8 mouse cellular contexts compared by ENCODE assay signal in the genomic region with DNA sequence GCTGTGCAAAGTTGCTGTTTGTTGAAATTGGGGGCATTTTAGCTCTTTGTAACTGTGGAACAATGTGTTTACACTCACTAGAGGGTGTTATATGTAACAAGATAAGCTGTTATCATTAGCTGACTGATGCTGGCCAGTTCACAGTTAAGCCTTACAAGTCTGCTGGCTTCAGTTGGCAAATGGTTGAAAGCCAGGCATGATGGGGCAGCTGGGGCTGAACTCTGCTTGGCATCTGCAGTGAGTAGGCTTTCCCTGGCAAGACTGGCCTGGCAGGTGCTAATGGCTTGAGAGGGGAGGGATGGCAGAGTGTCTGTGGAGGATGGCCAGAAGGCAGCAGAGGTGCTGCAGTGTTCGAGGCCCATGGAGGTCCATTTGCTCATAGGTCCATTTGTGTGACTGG. TPM values are rescaled to one million over a fixed set of nuclear protein-coding genes. Genes with fewer than 3 reads are reported as not detected.
DNase-seq lines count a peak whose midpoint lies in the region; ATAC-seq and TF ChIP-seq lines count a peak whose summit lies in the region.

No protein-coding gene starts in this region.

- H3K9me3 ChIP-seq in heart, embryonic 14.5 days (ENCODE audit: control insufficient read depth, low read length): no peaks in the 10 kb centered on the region
- no peaks in the 10 kb centered on the region for H3K9me3 ChIP-seq in limb, embryonic 12.5 days
- H3K9me3 ChIP-seq in stomach, postnatal 0 days (ENCODE audit: control insufficient read depth, low read length): no peaks in the 10 kb centered on the region

- TF ChIP-seq CTCF in stomach, postnatal 0 days (IDR thresholded peaks at IDR 0.05; ENCODE audit: low read depth): no peak

- TF ChIP-seq EP300 in stomach, postnatal 0 days (optimal IDR thresholded peaks at IDR 0.05): no peak

- H3K27me3 ChIP-seq in heart, embryonic 14.5 days (ENCODE audit: control insufficient read depth, insufficient read depth, low read length): no peaks in the 10 kb centered on the region; the same call in 1 of the 2 replicates
- peaks cover 24% of the 10 kb centered on the region for H3K27me3 ChIP-seq in limb, embryonic 12.5 days
- no peaks in the 10 kb centered on the region for H3K27me3 ChIP-seq in stomach, postnatal 0 days (ENCODE audit: control insufficient read depth, insufficient read depth, low read length)

- peak overlapping the region; percentile 28 to 55 for H3K27ac ChIP-seq in heart, embryonic 14.5 days (replicated peaks in 1 of 2; ENCODE audit: control insufficient read depth in 1 of 2, insufficient read depth in 1 of 2, low read depth in 2 of 2, low read length in 2 of 2)
- H3K27ac ChIP-seq in limb, embryonic 12.5 days: no peak overlapping the region
- H3K27ac ChIP-seq in stomach, postnatal 0 days (replicated peaks): peak overlapping the region; percentile 56

- DNase-seq in cerebellum, postnatal 10 days: peak; percentile 85 to 89
- DNase-seq in urinary bladder, postnatal 14 days (ENCODE audit: low spot score): peak; percentile 38
- no peak for DNase-seq in urinary bladder, postnatal 4 days (ENCODE audit: low spot score in 2 of 2)
- DNase-seq in stomach, postnatal 0 days (ENCODE audit: low spot score): peak; percentile 38

- 0 out of 2 replicates have a peak, but pooled peaks cover 3% of the 10 kb centered on the region for H3K36me3 ChIP-seq in heart, embryonic 14.5 days (ENCODE audit: control insufficient read depth, insufficient read depth, low read length)
- H3K36me3 ChIP-seq in limb, embryonic 12.5 days: no peaks in the 10 kb centered on the region
- no peaks in the 10 kb centered on the region for H3K36me3 ChIP-seq in stomach, postnatal 0 days (ENCODE audit: control insufficient read depth, insufficient read depth, low read length)

- peak overlapping the region; percentile 12 to 18; a peak in 2 of 4 replicates for H3K4me3 ChIP-seq in heart, embryonic 14.5 days (ENCODE audit: control insufficient read depth in 1 of 2, insufficient read depth in 1 of 2, low read depth in 1 of 2, low read length in 2 of 2)
- no peak overlapping the region for H3K4me3 ChIP-seq in limb, embryonic 12.5 days (replicated peaks)
- no peak overlapping the region for H3K4me3 ChIP-seq in stomach, postnatal 0 days (ENCODE audit: low read depth, low read length)

- peak overlapping the region; percentile 57 for H3K4me2 ChIP-seq in heart, embryonic 14.5 days (ENCODE audit: low read length)
- H3K4me2 ChIP-seq in limb, embryonic 12.5 days: peak overlapping the region; percentile 21; the same call in 1 of the 2 replicates
- peak overlapping the region; percentile 34; the same call in 1 of the 2 replicates for H3K4me2 ChIP-seq in stomach, postnatal 0 days (replicated peaks; ENCODE audit: low read depth)

- no peak for ATAC-seq in cerebellum, adult (ENCODE audit: insufficient number of reproducible peaks, low FRiP score, low TSS enrichment)
- no peak for ATAC-seq in heart, embryonic 14.5 days (ENCODE audit: insufficient number of reproducible peaks, insufficient read depth, low FRiP score, low read depth)
- ATAC-seq in limb, embryonic 12.5 days (ENCODE audit: insufficient number of reproducible peaks, insufficient read depth, low FRiP score, low TSS enrichment, low read depth): no peak
- 0 out of 2 replicates have a peak, but pooled peaks have one; percentile 25 for ATAC-seq in stomach, postnatal 0 days (ENCODE audit: low FRiP score, low TSS enrichment)
- no peak for ATAC-seq in inflammation-experienced regulatory T-cells, adult 6 months

- 54% methylated on average over 1 of the region's 1 CpGs for WGBS in heart, embryonic 14.5 days
- WGBS in limb, embryonic 12.5 days: 59% methylated on average over 1 of the region's 1 CpGs
- WGBS in stomach, postnatal 0 days: 79% methylated on average over 1 of the region's 1 CpGs

- peaks cover 26 to 36% of the 10 kb centered on the region in 2 experiments for H3K4me1 ChIP-seq in heart, embryonic 14.5 days (ENCODE audit: control insufficient read depth in 2 of 2, insufficient read depth in 2 of 2, low read length in 2 of 2)
- peaks cover 6% of the 10 kb centered on the region; the same call in 1 of the 2 replicates for H3K4me1 ChIP-seq in limb, embryonic 12.5 days (replicated peaks)
- H3K4me1 ChIP-seq in stomach, postnatal 0 days (replicated peaks; ENCODE audit: control insufficient read depth, insufficient read depth): peaks cover 5% of the 10 kb centered on the region

- peak overlapping the region; percentile 44; the same call in 1 of the 2 replicates for H3K9ac ChIP-seq in heart, embryonic 14.5 days (ENCODE audit: low read length)
- no peak overlapping the region for H3K9ac ChIP-seq in limb, embryonic 12.5 days (replicated peaks)
- 0 out of 2 replicates have a peak overlapping the region, but pooled peaks have one; percentile 18 for H3K9ac ChIP-seq in stomach, postnatal 0 days (ENCODE audit: low read length)

RNA-seq across cellular contexts. Expression of a gene that starts 6.1 kb away (rescaled TPM):
- polyA plus RNA-seq in heart, embryonic 14.5 days (2014; fragmentation: Nextera tagmentation; extraction: Ambion mirVana): 5.8 and 7.9 TPM in 2 replicates
- polyA plus RNA-seq in limb, embryonic 12.5 days (2016; fragmentation: Nextera tagmentation; extraction: Ambion mirVana): 1.4 and 2.4 TPM in 2 replicates
- 4.7 and 5.2 TPM in 2 replicates for polyA plus RNA-seq in stomach, postnatal 0 days (2015; fragmentation: Nextera tagmentation; extraction: Ambion mirVana)
- polyA plus RNA-seq in inflammation-experienced regulatory T-cells, adult 6 months (2017; shearing (Covaris generic)): 1 to 10 TPM; 1.5 to 6.0 (median 5.0) TPM

Comparison
In these comparisons a context has a peak if more than half of its experiments do, and no peak if none do; other contexts are left out.
1. DNase-seq: peak in cerebellum, postnatal 10 days (2 of 2), urinary bladder, postnatal 14 days (single experiment) and stomach, postnatal 0 days (single experiment); none in urinary bladder, postnatal 4 days (0 of 2).
2. H3K4me3 ChIP-seq: peak in heart, embryonic 14.5 days (2 of 2); none in limb, embryonic 12.5 days (single experiment) and stomach, postnatal 0 days (single experiment).
3. Peak in every context shown above with its lines, with median percentiles within 50 percentile points of each other: H3K4me2 ChIP-seq.